Mouse (Mus musculus) ZHBTc4 (cell line): ENCODE measurements around the gene Ccdc117.
A peak's percentile ranks its signal among the peaks of the same experiment; 100 is the strongest.

Experiments used
- DNase-seq: peaks from one replicate; pipeline ENCODE4 v3.0.0-alpha.2; 2011; ENCODE audit warnings: low read depth, low spot score

Gene Ccdc117

GRCm38 (mm10) chr11:5510099-5510391 lies 31.9 kb downstream of the Ccdc117 start:
- DNase-seq, result no peak

DNA sequence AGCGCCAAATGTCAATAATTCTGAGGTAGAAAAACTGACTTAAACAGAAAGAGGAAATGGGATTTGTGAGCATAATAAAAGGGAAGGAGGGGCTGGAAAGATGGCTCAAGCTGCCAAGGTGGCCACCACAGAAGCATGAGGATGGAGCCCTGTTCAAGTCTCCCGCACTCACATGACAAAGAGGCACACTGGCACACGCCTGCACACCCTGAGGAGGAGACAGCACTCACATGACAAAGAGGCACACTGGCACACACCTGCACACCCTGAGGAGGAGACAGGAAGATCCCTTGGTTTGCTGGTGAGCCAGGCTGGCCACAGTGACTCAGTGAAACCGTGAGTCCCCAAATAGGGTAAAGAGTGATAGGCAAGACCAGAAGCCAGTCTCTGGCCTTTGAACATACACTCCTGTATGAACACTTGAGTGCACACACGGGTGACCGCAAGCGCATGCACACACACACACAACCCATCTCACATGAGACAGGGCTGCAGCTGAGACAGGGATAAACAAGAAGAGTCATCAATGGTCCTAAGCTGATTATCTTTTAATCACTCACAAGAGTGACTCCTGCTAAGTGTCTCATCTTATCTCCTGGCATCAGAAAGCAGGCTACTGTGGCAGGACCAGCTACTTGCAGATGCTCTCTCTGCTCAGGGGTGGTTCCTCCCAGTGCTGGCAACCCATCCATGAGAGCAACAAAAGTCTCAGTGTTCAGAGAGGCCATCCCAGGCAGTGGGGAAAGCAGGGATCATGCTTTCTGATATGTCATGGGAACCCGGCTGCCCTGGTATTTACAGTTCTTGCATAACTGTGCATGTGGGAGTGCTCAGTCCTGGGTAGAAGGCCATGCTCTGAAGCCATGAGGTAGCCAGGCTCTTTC lies 32.5 kb downstream of the Ccdc117 start:
- DNase-seq, result no peak

- DNase-seq, result peak; percentile 74
Measured at GRCm38 (mm10) chr11:5505856-5506575, 36.0 kb downstream of the Ccdc117 start.

DNA sequence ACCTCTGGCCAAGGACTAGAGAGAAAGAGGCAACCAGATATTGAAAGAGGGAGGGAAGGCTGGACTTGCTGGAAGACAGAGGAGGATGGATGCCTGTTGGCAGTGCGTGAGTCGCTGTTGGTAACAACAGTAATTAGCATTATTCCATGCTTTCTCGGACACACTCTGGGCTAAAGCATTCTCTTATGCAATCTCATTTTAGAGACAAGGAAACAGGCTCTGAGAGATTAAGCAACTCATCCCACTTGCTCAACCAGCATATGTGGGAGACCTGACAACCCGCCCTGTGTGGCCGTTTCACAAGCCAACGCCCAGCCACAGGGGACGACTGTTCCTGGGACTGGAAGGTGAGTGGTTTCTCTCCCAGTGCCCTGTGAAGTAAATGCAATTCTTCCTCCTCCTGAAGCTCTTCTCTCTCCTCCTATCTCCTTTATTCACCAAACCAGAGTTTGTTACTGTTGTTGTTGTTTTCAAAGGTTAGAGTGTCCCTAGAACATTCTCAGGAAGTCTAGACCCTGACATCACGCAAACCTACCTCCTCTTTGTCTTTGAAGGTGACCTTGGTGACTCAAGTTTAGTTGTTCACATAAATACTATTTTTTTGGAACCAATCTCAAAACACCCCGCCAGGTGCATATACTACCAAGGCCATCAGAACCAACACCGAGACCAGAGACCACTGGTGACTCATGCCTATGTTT lies 39.5 kb downstream of the Ccdc117 start:
- peak; percentile 48 for DNase-seq

- DNase-seq, result no peak
Measured at GRCm38 (mm10) chr11:5500903-5501741, 40.9 kb downstream of the Ccdc117 start.

GRCm38 (mm10) chr11:5499961-5500644 lies 41.9 kb downstream of the Ccdc117 start:
- no peak for DNase-seq

DNA sequence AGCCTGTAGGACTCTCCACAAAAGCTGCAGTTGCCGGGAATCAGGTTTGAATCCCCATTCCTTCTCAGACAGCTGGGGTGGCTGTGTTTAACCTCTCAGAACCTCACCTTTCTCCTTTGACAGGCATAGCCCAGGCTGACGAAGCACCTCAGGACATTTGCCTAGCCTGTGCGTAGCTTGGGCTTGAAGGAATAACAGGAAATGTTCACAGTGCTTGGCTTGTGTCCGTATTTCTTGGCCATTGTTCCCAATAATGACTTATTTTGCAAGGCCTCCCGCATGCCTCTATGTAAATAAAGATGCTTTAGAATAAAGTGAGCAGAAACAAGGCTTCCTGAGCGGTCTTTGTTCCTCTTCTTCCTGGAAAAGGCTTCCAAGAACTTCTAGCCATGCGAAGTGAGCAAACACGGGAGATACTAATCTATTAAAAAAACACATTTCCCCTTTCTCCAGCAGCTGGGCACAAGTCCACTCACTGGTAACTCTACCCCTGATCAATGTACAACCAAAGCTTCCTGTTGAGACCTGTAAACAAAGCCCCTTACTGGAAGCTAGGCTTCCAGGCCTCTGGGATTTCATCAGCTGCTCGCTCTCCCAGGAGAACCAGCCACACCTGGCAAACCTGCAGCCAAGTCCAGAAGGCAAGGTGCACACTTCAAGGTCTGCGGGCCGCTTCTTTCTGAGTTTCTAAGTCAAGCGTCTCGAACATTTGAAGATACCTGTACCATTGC lies 42.9 kb downstream of the Ccdc117 start:
- peak; percentile 64 for DNase-seq

GRCm38 (mm10) chr11:5498422-5498821 lies 43.6 kb downstream of the Ccdc117 start:
- DNase-seq, result no peak

DNA sequence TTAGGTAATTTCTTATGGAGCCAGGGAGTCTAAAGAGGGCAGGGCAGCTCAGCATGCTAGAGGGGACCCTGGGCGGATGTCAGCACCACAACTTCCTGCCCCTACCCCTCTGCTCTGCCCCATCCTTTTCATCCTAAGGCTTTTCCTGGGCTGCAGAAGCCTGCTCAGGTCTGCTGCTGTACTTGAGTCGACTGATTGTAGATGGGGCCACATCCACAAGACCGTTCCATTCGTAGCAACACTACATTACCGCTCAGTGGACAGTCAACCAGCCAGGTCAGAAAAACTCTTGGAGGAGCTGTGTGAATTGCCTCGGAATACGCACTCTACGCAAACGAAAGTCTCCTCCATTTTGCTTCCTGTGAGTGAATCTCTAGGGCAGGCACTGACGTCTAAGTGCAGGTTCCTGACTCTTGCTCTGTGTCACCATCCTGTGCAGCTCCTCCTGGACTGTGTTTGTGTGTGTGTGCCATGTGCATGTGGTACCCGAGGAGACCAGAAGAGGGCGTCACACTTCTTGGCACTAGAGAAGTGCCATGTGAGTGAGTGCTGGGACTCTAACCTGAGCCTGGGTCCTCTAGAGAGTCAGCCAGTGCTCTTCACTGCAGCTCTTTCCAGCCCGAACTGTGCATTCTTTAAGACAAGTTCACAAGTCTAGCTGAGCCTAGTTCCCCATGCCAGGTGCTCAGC lies 45.3 kb downstream of the Ccdc117 start:
- peak; percentile 81 for DNase-seq

DNA sequence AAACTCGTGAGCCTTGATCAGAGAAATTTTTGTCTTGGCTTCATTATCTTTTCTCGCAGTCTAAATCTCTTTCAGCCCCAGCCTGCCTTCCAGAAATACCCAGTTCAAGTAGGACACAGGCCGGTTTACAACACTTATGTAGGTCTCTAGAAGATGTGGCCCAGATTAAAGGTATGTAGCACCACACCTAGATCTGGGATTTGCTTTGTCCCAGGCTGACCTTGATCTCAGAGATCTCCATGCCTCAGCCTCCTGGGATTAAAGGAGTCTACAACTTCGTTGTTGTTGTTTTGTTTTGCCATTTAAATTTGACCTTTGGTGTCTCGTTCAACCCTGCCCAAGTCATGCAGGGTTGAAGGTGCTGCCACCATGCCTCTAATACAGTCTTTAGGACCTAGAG lies 46.1 kb downstream of the Ccdc117 start:
- peak; percentile 91 for DNase-seq

- DNase-seq, result peak; percentile 77
Measured at GRCm38 (mm10) chr11:5495286-5495832, 46.6 kb downstream of the Ccdc117 start.

- DNase-seq, result no peak
Measured at GRCm38 (mm10) chr11:5493869-5494268, 48.1 kb downstream of the Ccdc117 start.

DNA sequence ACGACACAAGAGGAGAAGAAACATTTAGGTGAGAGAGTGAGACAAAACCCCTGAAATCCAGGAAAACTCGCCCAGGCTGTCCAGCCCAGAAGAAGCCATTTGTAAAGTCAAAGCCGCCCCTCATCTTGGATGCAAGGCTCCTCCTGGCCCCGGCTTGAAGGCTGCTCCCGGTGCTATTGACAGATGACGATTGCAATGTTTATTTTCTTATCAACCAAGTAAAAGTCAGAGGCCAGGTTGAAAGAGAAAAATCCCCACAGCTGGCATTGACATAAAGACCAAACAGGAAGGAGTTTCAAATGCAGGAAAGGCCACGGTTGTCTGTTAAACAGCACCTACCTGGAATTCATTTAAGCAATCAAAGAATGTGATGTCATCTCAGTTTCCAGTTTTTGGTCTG lies 50.1 kb downstream of the Ccdc117 start:
- no peak for DNase-seq

DNA sequence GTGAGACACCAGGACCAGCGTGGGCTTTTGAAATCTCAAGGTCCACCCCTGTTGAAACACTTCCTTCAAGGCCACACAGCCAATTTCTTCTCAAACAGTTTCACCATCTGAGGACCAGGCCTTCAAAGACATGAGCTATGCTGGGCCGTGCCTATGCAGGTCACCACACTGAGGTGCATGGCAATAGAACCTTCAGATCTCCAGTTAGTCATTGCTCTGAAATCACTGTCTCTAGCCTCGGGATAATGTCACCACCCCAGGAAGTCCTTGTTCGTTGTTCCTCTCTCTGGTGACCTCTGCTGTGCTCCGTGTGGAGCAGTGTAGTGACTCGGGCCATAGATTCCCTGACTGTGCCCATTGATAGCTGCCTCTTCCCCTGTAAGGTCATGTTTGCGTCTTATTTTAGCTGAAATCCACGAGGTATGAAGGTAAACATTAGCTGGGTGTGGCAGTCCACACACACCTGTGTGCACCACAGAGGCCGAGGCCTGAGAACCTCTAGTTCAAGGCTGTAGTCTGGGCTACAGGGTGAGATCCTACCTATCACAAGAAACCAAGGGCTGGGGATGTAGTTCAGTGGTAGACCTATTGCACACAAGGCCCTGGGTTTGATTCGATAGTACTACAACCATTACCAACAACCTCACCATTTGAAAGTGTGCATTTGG lies 50.9 kb downstream of the Ccdc117 start:
- no peak for DNase-seq

DNA sequence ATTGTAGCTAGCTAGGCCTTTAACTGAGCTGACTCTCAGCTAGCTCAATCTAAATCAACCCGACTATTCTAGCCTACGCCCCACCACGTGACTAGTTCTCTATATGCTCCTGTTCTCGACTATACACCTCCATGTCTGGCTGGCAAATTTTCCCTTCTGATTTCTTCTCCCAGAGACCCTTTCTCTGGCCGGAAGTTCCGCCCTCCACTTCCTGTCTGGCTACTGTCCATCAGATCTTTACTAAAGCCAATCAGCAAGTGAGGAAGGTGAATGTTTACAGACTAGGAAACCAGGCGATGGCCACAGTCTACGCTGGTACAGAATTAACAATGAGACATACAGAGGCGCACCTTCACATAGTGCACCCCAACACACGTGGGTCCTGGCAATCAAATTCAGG lies 52.6 kb downstream of the Ccdc117 start:
- DNase-seq, result peak; percentile 85

DNA sequence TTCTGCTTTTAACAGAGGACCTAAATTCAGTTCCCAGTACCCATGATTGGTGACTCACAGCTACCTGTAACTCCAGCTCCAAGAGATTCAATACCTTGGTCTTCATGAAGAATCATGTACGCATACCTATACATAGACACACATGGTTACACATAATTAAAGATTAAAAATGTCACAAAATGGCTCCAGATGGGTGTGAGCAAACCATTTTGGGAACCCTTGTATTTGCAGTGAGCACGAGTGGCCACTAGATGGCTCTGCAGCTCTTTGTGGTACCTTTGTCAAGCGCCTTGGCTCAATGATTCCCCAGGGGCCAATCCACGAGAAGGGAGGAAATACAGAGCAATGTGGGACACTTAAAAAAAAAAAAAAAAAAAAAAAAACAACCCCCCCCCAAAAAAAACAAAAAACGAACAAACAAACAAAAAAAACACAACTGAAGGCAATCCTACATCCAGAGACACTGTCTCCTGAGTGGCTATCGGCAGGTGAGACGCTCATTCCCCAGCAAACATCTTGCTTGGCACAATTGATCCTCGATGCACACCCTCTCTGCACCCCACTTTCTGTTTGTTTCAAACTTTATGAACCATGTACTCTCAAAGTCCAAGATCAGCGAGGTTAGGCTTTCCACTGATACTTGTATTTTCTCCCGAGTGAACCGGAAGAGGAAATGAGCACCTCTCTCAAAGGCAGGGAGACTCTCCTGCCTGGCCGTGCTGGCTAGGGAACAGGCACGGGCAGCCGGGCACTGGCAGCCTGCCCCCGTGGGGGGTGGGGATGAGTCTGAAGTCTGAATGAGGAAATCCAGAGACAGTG lies 56.6 kb downstream of the Ccdc117 start:
- peak; percentile 92 for DNase-seq

GRCm38 (mm10) chr11:5482581-5482980 lies 59.4 kb downstream of the Ccdc117 start:
- no peak for DNase-seq
